Mouse (Mus musculus): Measurements from ENCODE around the gene Saal1. TPM values are rescaled to one million over a fixed set of nuclear protein-coding genes. Genes with fewer than 3 reads are reported as not detected.

The Saal1 gene
- total RNA-seq, 1 experiment = 15.6 TPM

DNA sequence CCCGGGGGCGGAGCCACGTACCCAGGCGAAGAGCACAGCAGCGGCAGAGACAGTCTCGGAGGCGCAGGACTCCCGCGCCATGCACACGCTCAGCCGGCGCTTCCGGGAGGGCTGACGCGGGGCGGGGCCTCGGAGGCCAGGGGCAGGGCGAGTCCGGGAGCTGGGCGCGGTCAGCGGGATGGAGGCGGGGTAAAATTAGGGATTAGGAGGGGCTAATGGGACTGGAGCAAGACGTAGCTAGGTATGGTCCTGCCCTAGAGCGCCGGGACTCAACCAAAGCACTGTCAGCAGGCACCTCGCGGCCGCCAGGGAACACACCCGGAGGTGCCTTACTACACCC, 70.8 kb downstream of the Saal1 start, which contains the start of gene Sergef:
Sergef (minus strand) TSS at position 116 of the 340 bp plus-strand sequence.
- TF ChIP-seq ZC3H11A (IDR thresholded peaks at IDR 0.05; ENCODE audit: borderline replicate concordance, low read depth, low read length) (no peak), MAFK (IDR thresholded peaks at IDR 0.05; ENCODE audit: insufficient read depth, low read depth, low read length) (no peak), CHD2 (IDR thresholded peaks at IDR 0.05; ENCODE audit: low read depth, low read length) (no peak)
- H3K9ac ChIP-seq (ENCODE audit: insufficient read depth, low read depth, low read length, poor library complexity, severe bottlenecking) = peak within 1 kb of the TSS; percentile 84
- peak within 1 kb of the TSS; percentile 82 to 92 for H3K4me3 ChIP-seq (ENCODE audit: insufficient read depth in 1 of 2, low read depth in 1 of 2, low read length in 2 of 2, poor library complexity in 1 of 2, severe bottlenecking in 1 of 2)
- in situ Hi-C loops (cut with MboI; ENCODE audit: low sequenced_read_pairs in 2 of 2, unreplicated experiment in 2 of 2) = no loop called here
- no peaks in the 10 kb centered on the region for H3K9me3 ChIP-seq (ENCODE audit: control insufficient read depth, insufficient read depth, low read depth, low read length)
- DNase-seq (ENCODE audit: low read depth, low spot score) = peak; percentile 86
- H3K36me3 ChIP-seq (ENCODE audit: control insufficient read depth, insufficient read depth, low read length, poor library complexity, severe bottlenecking) = no peaks in the 10 kb centered on the region
- no peak within 1 kb of the TSS for H3K27ac ChIP-seq (ENCODE audit: insufficient read depth, low read depth, low read length, poor library complexity, severe bottlenecking)
- H3K4me1 ChIP-seq (ENCODE audit: control insufficient read depth in 2 of 2, insufficient read depth in 2 of 2, low read length in 2 of 2, poor library complexity in 1 of 2) = peaks cover 0 to 2% of the 10 kb centered on the region in 2 experiments; a peak in 1 of 4 replicates

DNA sequence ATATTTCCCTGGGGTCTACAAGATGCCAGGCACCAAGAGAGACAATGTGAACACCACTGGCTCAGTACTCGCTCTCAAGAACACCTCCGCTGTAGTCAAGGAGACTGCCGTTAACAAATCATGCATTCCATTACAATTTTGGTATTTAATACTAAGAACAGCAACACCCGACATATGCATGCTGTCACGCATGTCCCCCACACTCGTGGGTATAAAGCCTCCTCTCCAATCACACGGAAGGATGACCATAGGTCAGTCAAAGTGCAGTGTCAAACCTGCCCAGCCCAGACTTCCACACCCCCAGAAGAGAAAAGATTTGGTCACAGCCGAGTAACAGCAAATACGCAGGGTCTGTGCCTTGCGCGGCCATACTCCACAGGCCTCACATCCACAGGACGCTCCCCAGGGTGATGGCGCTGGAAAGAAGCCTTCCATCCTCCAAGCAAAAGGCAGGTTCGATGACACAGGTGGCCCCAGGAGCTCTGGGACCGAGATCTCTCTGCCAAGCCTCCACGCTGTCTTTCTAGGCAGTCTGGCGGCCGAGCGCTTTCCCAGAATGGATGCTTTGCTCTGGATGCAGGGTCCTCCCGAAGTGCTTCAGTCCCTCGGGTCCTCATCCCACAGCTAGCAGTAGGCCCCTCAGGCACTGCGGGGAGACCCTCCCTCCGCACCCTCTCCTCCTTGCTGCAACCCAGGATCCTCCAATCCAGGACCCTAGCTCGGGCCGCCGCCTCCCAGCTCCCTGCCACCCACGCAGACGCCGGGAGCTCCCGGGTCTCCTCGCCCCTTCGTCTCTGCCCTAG, 71.4 kb downstream of the Saal1 start:
- in situ Hi-C loops (cut with MboI; ENCODE audit: low sequenced_read_pairs in 2 of 2, unreplicated experiment in 2 of 2) = no loop called here

More for the DNA sequence above, 71.4 kb downstream of the Saal1 start:
- Histone ChIP-seq H3K9me3 (ENCODE audit: control insufficient read depth, insufficient read depth, low read depth, low read length) (no peaks in the 10 kb centered on the region), H3K27ac (ENCODE audit: insufficient read depth, low read depth, low read length, poor library complexity, severe bottlenecking) (no peak overlapping the region), H3K4me1 (ENCODE audit: control insufficient read depth in 2 of 2, insufficient read depth in 2 of 2, low read length in 2 of 2, poor library complexity in 1 of 2) (peaks cover 0 to 2% of the 10 kb centered on the region in 2 experiments; a peak in 1 of 4 replicates), H3K36me3 (ENCODE audit: control insufficient read depth, insufficient read depth, low read length, poor library complexity, severe bottlenecking) (no peaks in the 10 kb centered on the region), H3K9ac (ENCODE audit: insufficient read depth, low read depth, low read length, poor library complexity, severe bottlenecking) (peak overlapping the region; percentile 84), H3K4me3 (ENCODE audit: insufficient read depth in 1 of 2, low read depth in 1 of 2, low read length in 2 of 2, poor library complexity in 1 of 2, severe bottlenecking in 1 of 2) (peak overlapping the region; percentile 82 to 92)
- TF ChIP-seq HCFC1 (IDR thresholded peaks at IDR 0.05; ENCODE audit: borderline replicate concordance, insufficient read depth, low read length) (no peak), CHD2 (IDR thresholded peaks at IDR 0.05; ENCODE audit: low read depth, low read length) (no peak), MAFK (IDR thresholded peaks at IDR 0.05; ENCODE audit: insufficient read depth, low read depth, low read length) (no peak), ZC3H11A (IDR thresholded peaks at IDR 0.05; ENCODE audit: borderline replicate concordance, low read depth, low read length) (no peak), ZNF384 (IDR thresholded peaks at IDR 0.05; ENCODE audit: low read depth, low read length) (no peak)
- DNase-seq (ENCODE audit: low read depth, low spot score) = no peak

Other genes starting within 250 kb of the Saal1 start
- 5.4 and 5.7 TPM in 2 replicates for gene Sergef, start 70.9 kb downstream of the Saal1 start, total RNA-seq (2012; rRNA removed)
- gene Tph1, start 38.1 kb downstream of the Saal1 start, total RNA-seq (2012; rRNA removed) = 0.32 and 3.6 TPM in 2 replicates
- gene Saa3, start 5.0 kb upstream of the Saal1 start, total RNA-seq (2012; rRNA removed) = 0.54 and 0.79 TPM in 2 replicates
- not detected in 2 replicates for gene Saa4, start 21.9 kb upstream of the Saal1 start, total RNA-seq (2012; rRNA removed)
- not detected in 2 replicates for gene Saa1, start 32.3 kb upstream of the Saal1 start, total RNA-seq (2012; rRNA removed)
- not detected in 2 replicates for gene Saa2, start 41.1 kb upstream of the Saal1 start, total RNA-seq (2012; rRNA removed)
- 17.4 and 18.0 TPM in 2 replicates for gene Hps5, start 85.4 kb upstream of the Saal1 start, total RNA-seq (2012; rRNA removed)
- 57.5 and 71.7 TPM in 2 replicates for gene Gtf2h1, start 85.4 kb upstream of the Saal1 start, total RNA-seq (2012; rRNA removed)
- gene Ldha, start 130.8 kb upstream of the Saal1 start, total RNA-seq (2012; rRNA removed) = 621 and 827 TPM in 2 replicates
- 3.4 and 3.9 TPM in 2 replicates for gene Ldhc, start 150.5 kb upstream of the Saal1 start, total RNA-seq (2012; rRNA removed)
- gene Tsg101, start 209.3 kb upstream of the Saal1 start, total RNA-seq (2012; rRNA removed) = 44.9 and 54.3 TPM in 2 replicates
- 6.6 and 10.3 TPM in 2 replicates for gene Uevld, start 247.8 kb upstream of the Saal1 start, total RNA-seq (2012; rRNA removed)